Mouse (Mus musculus) cerebellum, adult 2 months (tissue): ENCODE results near the gene Hoxb3. TPM values are rescaled to one million over a fixed set of nuclear protein-coding genes. Genes with fewer than 3 reads are reported as not detected.

Experiments used
- DNase-seq, 2 experiments: peaks; one replicate each; pipeline ENCODE4 v3.0.0; 2021
- H3K27ac ChIP-seq: fragments of 200-500 bp; 2 replicates; pipeline ENCODE4 v1.5.1; 2012; ENCODE audit warnings: low read length, control low read depth, inconsistent platforms; ENCODE audit not compliant: insufficient read depth
- H3K27me3 ChIP-seq: fragments of 200-500 bp; 2 replicates; pipeline ENCODE4 v1.6.1; 2012; ENCODE audit warnings: inconsistent platforms, mild to moderate bottlenecking, low read length, moderate library complexity; ENCODE audit not compliant: control insufficient read depth, insufficient read depth
- H3K4me1 ChIP-seq: fragments of 200-500 bp; 2 replicates; pipeline ENCODE4 v1.6.1; 2011; ENCODE audit warnings: low read length; ENCODE audit not compliant: control insufficient read depth, insufficient read depth
- H3K4me3 ChIP-seq: fragments of 200-500 bp; replicated peaks from 2 replicates; pipeline ENCODE3; 2011; ENCODE audit warnings: mild to moderate bottlenecking, low read depth, low read length, control low read depth; ENCODE audit not compliant: insufficient read depth
- CTCF ChIP-seq: fragments of 200-500 bp; IDR thresholded peaks from 2 replicates; pipeline ENCODE4 v1.5.1; 2011; ENCODE audit warnings: low read depth, mild to moderate bottlenecking, control low read depth, low read length, moderate library complexity, borderline replicate concordance; ENCODE audit not compliant: insufficient read depth
- POLR2A ChIP-seq: fragments of 200-500 bp; IDR thresholded peaks from 2 replicates; pipeline ENCODE4 v1.6.1; 2011; ENCODE audit warnings: low read length, control low read depth, borderline replicate concordance; ENCODE audit not compliant: insufficient read depth
- WGBS: fragments of 180-500 bp; shearing (Covaris S2); methylation state at CpG from one replicate; pipeline ENCODE4 v1.1.7; 2018; 5-methylcytosine and 5-hydroxymethylcytosine counted together
- polyA plus RNA-seq: library from polyadenylated mRNA; depleted of rRNA; stranded (reverse); fragments of >200 nt; gene quantifications from 2 replicates; pipeline ENCODE4 v1.2.3, GENCODE M21; 2012

Gene Hoxb3
- polyA plus RNA-seq, 1 experiment = 5.5 TPM

DNA sequence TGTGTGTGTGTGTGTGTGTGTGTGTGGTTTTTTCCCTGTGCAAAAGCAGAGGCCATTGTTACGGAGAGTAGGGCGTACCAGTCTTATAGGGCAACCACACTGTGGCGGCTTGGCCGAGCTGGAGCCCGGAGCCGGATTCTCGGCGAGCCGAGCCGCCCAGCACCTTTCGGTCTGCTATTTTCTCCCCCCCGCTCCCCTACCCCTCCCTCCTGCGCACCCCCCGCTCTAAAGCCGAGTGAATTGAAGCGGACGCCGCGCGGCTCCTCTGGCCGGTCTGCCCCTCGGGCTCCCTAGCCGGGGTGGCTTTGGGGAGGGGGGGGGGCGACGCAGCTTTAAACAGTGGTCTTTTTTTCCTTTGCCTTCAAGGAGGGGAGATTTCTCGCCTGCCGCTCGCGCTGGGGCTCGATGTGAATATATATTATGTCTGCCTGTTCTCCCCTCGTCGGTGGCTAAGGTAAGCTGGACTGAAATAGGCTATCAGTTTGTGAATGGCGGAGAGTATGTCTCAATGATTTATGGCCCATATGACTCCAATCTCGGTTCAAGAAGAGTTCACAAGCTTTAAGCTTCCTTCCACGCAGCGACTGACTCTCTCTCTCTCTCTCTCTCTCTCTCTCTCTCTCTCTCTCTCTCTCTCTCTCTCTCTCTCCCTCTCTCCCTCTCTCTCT, 17.7 kb downstream of the Hoxb3 start:
- DNase-seq = no peak
- WGBS = 3% methylated on average over 36 of the region's 36 CpGs
- TF ChIP-seq CTCF (no peak), POLR2A (no peak)
- Histone ChIP-seq H3K27ac (no peak overlapping the region), H3K27me3 (peaks cover 8% of the 10 kb centered on the region; the same call in 1 of the 2 replicates), H3K4me3 (no peak overlapping the region), H3K4me1 (no peaks in the 10 kb centered on the region)

DNA sequence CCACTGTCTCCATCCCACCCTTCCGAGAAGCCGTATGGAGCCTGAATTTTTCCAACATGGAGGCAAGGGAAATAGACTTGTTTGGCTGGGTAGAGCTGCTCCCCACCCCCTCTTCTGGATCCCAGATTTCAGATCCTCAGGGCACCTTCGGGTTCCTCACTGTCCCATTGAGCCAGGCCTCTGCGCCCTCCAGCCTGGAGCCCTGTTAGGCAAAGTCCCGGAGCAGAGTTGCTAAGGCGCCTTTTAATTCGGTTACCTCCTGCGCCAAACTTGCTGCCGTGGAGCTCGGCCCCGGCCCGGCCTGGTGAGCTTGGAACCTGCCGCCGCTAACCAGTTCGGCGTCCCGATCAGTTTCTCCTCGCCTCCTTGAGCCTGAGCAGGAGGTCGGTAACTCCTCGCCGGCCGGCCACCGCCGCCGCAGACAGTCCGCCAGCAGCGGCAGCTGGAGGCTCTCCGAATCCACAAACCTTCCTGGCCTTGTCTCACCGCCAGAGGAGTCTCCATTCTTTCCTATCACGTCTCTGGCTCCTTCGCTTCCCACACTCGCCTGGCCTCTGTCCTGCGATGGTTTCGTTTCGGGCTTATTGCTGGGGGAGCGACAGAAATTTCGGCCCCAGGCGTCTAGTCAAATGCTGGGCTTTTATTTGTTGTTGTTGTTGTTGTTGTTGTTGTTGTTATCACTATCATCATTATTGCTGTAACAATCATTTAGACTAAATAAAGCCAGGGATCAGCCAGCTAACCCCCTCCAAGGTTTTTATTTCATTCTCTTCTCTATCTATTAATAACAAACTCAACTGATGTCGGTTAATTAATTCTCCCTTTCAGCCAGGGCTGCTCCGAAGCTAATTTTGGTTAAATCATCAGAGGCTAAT, 18.8 kb downstream of the Hoxb3 start:
- 3% methylated on average over 40 of the region's 40 CpGs for WGBS
- Histone ChIP-seq H3K4me1 (no peaks in the 10 kb centered on the region), H3K4me3 (no peak overlapping the region), H3K27me3 (peaks cover 11% of the 10 kb centered on the region; the same call in 1 of the 2 replicates), H3K27ac (no peak overlapping the region; the same call in 1 of the 2 replicates)
- TF ChIP-seq POLR2A = no peak
- peak in 1 of 2 experiments; percentile 17 for DNase-seq

DNA sequence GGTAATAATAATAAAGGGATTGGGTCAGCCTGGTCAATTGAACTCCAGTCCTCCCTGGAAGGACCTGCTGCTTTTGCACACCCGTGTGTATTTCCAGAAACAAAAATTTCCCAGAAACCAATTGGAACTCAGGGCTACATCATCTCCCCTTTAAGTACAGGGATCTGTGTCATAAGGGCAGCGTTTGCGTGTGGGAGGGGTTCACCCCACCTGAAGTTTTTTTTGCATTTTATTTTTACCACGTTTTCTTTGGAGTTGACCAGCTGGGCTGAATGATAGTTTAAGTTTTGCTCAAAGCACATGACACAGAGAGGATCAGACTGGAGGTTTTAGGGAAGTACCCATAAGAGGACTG, 19.4 kb downstream of the Hoxb3 start:
- no peaks in the 10 kb centered on the region for H3K4me1 ChIP-seq
- H3K4me3 ChIP-seq = no peak overlapping the region
- WGBS = 3% methylated on average over 4 of the region's 4 CpGs
- peaks cover 11% of the 10 kb centered on the region; the same call in 1 of the 2 replicates for H3K27me3 ChIP-seq
- no peak for DNase-seq
- H3K27ac ChIP-seq = no peak overlapping the region
- TF ChIP-seq CTCF (no peak), POLR2A (no peak)

DNA sequence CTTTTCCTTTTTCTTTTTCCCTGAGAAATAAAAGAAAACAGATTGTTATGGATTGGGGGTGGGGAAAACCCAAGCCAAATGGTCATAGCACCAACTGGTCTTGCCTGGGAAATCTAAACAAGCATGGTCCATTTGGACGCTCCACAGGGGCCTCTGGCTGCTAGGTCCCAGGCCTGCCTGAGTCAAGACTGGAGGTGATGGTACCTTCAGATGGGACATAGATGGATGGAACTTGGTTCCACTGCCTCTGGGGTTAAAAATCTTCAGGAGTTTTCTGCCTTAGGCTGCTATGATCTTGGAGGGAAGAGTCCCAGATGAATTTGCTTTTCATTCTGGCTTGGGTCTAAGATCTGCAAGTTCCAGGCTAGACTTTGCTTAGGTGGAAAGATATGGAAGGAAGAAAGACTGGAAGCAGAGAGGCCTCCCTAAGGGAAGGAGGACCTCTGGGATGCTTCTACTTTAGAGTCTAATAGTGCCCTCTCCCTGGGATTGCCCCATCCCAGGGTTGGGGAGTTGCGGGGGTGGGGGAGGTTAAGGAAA, 20.1 kb downstream of the Hoxb3 start:
- Histone ChIP-seq H3K27ac (no peak overlapping the region), H3K4me1 (no peaks in the 10 kb centered on the region), H3K27me3 (peaks cover 12% of the 10 kb centered on the region; the same call in 1 of the 2 replicates), H3K4me3 (no peak overlapping the region)
- WGBS = 8% methylated on average over 2 of the region's 2 CpGs
- TF ChIP-seq POLR2A = no peak
- TF ChIP-seq CTCF = no peak
- no peak for DNase-seq

DNA sequence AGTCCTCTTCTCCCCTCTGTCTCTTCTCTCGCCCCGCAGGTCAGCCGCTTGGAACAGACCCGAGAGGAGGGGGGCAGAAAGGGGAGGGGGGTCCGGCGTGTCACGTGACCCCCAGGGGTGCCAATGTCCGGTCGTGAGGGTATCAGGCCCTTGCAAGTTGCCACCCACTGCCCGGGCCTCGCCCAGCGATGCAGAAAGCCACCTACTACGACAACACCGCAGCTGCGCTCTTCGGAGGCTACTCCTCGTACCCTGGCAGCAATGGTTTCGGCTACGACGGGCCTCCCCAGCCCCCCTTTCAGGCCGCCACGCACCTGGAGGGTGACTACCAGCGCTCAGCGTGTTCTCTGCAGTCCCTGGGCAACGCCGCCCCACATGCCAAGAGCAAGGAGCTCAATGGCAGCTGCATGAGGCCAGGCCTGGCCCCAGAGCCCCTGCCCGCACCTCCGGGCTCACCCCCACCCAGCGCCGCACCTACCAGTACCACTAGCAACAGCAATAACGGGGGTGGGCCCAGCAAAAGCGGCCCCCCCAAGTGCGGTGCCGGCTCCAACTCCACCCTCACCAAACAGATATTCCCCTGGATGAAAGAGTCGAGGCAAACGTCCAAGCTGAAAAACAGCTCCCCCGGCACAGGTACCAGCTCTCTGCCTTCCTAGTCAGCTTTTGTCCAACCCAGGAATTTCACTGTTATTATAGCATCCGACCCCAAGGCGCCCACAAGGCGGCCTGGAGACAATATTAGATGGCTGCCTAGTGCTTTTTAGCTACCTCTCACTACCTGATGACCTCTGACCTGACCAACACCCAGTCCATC, 21.1 kb downstream of the Hoxb3 start:
- Histone ChIP-seq H3K27me3 (peaks cover 12% of the 10 kb centered on the region; the same call in 1 of the 2 replicates), H3K4me3 (no peak overlapping the region), H3K4me1 (no peaks in the 10 kb centered on the region), H3K27ac (no peak overlapping the region)
- no peak for DNase-seq
- TF ChIP-seq CTCF (no peak), POLR2A (no peak)
- WGBS = 2% methylated on average over 40 of the region's 40 CpGs

DNA sequence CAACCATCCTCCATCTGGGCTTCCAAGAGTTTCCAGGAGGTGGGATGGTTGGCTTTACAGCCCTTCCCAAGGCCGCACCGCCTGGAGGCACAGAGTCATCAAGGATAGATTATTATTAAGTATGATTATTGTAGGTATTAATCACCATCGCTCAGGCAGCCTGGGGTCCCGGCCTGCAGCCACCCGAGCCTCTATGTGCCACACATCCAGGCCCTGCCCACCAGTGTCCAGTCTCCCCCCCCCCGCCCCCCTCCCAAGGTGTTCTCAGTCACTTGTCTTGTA, 21.7 kb downstream of the Hoxb3 start:
- Histone ChIP-seq H3K4me3 (no peak overlapping the region), H3K4me1 (no peaks in the 10 kb centered on the region)
- WGBS = 5% methylated on average over 6 of the region's 6 CpGs

DNA sequence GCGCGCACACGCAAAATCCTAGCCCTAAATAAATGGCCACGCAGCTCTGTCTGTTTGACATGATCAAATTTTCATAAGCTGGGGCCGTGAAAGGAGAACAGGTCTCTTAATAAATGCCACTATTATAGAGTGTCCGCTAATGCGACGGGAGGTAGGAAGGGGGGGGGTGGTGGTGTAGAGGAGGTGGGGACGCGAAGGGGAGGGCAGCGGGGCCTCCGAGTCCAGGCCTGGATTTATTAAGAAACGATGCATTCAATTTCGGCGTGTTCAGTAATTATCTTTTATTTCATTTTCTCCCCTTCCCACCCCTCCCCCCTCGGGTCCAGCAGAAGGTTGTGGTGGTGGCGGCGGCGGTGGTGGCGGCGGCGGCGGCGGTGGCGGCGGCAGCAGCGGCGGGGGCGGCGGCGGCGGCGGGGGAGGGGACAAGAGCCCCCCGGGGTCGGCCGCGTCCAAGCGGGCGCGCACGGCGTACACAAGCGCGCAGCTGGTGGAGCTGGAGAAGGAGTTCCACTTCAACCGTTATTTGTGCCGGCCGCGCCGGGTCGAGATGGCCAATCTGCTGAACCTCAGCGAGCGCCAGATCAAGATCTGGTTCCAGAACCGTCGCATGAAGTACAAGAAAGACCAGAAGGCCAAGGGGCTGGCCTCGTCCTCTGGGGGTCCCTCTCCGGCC, 22.2 kb downstream of the Hoxb3 start:
- no peak overlapping the region for H3K27ac ChIP-seq

More for the DNA sequence above, 21.7 kb downstream of the Hoxb3 start:
- no peak for DNase-seq
- peaks cover 12% of the 10 kb centered on the region; the same call in 1 of the 2 replicates for H3K27me3 ChIP-seq
- TF ChIP-seq POLR2A = no peak
- TF ChIP-seq CTCF = no peak
- H3K27ac ChIP-seq = no peak overlapping the region

More for the DNA sequence above, 22.2 kb downstream of the Hoxb3 start:
- 2% methylated on average over 38 of the region's 56 CpGs for WGBS
- H3K4me3 ChIP-seq = no peak overlapping the region
- DNase-seq = no peak
- no peaks in the 10 kb centered on the region for H3K4me1 ChIP-seq
- peaks cover 12% of the 10 kb centered on the region; the same call in 1 of the 2 replicates for H3K27me3 ChIP-seq
- TF ChIP-seq POLR2A = no peak
- no peak for TF ChIP-seq CTCF
